Mouse (Mus musculus) layer of hippocampus, postnatal 25 days (tissue): Measurements from ENCODE around the gene Ccer2. TPM values are rescaled to one million over a fixed set of nuclear protein-coding genes. Genes with fewer than 3 reads are reported as not detected.

Experiments used
- DNase-seq, 2 experiments: peaks; one replicate each; pipeline ENCODE4 v3.0.0; 2022; ENCODE audit warnings: mixed read lengths in 2 of 2, low spot score in 1 of 2; ENCODE audit errors: extremely low spot score in 1 of 2
- total RNA-seq, 2 experiments: library from RNA; stranded (reverse); gene quantifications; 2 replicates each; pipeline ENCODE4 v1.2.3; 2021

Ccer2 gene
- total RNA-seq = under 1 TPM; 0.42 to 0.47 TPM

DNA sequence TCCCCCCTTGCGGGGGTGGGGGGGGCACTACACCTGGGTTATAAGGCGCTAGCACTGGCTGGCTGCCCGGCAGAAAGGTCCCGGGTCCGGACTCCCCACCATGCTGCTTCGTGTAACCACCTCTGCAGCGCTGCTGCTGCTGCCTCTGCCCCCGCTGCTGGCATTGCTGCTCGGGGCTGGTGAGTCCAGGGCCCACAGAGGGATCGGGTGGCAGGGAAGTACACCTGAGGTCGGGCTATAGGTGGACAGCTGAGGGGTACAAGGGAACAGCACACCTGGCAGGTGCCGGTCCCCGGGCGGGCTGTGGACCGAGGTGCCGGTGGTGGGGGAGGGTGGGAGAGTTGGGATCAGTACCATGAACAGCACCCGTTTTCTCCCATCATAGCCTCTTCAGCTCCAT lies at the start of gene Ccer2:
Gene Ccer2, plus strand, starts transcription at position 96 of the 400 bp plus-strand sequence.
- no peak for DNase-seq

DNA sequence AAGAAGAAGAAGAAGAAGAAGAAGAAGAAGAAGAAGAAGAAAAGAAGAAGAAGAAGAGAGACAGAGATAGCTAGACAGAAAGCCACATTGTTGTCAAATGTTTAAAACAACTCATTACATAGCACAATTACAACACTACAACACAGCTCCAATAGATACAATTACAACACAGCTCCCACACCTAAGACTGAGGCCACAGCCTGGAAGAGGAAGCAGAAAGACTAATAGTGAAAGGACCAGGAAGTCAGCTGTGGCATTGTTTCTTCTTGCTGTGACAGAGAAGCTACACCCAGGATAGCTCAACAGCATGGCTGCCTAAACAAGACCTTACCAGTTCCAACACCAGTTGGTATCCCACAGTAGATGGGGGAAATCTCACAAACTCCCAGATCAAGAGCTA lies 46.5 kb upstream of the Ccer2 start:
- DNase-seq = no peak

DNA sequence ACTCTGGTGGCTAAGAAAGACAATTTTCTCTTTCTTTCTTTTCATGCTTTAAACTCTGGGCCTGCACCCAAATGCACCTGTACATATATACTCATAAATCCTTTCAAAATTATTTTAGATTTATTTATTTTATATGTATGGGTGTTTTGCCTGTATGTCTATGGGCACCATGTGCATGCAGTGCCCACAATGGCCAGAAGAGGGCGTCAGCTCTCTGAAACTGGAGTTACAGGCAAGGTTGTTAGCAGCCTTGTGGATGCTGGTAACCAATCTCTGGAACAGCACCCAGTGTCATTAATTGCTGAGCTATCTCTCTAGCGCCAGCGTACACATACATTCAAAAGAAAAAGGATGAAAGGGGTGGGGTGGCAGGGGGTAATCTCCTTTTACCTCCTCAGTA lies 45.0 kb upstream of the Ccer2 start:
- DNase-seq = no peak

DNA sequence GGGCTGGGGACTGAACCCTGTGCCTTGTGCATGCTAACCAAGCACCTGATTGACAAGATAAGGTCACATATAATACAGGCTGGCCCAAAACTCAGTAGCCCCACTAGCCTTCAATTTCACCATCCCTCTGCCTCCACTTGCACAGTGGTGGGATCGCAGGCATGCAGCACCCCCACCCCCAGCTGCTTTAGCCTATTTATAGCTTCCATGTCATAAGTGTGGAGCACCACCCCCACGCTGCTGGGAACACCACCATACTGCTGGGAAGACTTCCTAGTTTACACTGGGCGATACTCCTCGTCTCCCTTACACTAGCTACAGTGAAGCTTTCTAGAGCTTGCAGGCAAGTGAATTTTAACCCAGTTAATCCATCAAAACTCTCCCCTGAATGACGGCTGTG lies 41.3 kb upstream of the Ccer2 start:
- no peak for DNase-seq

DNA sequence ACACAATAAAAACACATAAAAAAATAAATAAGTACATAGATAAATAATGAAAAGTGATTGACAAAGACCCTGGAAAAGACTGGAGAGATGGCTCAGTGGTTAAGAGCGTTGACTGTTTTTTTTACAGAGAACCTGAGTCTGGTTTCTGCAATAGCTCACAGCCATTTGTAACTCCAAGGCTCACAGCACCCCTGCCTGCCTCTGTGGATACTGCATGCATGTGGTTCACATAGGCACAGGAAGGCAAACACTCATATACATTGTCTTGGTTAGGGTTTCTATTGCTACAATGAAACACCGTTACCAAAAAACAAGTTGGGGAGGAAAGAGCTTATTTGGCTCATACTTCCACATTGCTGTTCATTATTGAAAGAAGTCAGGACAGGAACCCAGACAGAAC lies 40.4 kb upstream of the Ccer2 start:
- no peak for DNase-seq

DNA sequence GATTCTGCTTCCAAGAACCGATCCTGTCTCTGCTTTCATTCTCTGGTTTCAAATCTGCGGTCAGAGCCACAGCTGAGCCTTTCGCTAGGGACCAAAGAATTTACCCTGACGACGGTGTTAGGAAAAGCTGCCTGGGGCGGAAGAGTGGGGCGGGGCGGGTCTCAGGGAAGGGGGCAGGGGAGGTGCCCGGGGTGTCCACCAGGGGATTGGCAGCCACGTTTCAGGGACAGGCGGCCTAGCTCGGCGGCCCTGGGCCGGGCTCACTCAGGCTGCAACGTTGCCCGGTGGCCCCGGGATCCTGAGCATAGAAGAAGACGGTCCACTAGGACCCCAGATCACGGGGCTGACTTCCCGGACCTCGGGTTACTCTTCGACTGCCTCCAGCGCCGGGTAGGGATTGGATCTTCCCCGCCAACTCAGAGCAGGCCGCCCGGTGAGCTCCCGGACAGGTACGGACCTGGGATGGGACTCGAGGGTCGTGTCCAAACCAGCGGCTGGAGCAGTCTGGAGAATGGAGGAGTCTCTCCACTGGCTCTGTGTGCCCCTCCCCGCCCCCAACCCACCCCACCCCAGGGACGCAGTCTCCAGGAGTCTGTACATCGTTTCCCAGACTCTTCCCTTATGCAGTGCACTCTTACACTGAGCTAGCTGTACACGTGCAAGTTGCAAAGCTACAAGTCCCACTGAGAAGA lies 39.2 kb upstream of the Ccer2 start, which contains the start of gene Fbxo17:
Gene Fbxo17, plus strand, starts transcription at position 215 of the 692 bp plus-strand sequence.
- DNase-seq = peak in 1 of 2 experiments; percentile 23

DNA sequence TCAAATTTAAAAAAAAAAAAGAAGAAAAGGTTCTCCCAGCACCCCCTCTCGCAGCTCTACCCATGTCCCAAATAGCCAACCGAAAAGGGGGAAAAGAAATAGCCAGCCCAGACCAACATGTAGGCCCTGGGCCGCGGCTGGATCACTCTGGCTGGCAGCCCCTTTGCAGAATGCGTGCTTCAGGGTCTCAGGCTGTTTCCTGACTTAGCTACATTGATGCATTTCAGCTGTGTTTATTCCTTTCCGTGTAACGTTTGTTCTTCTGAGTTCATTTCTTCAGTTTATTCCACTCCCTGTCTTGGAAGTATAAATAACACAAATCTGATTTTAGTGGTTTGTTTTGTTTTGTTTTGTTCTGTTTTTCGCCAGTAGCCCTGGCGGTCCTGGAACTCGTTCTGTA lies 38.2 kb upstream of the Ccer2 start:
- no peak for DNase-seq

DNA sequence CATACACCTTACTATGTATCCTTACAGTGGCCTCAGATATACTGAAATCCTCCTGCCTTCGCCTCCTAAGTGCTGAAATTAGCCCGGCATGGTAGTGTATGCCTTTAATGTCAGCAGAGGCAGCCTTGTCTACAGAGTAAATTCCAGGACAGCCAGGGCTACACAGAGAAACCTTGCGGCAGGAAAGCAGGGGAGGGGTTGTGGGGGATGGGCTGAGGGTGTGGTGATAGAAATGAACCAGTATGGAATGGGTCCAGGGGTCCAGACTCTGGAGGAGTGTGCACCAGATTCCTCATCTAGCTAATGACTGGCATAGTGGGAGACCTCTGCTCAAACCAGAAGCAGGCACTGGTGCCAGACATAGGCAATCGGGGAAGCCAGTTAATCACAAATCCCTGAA lies 36.8 kb upstream of the Ccer2 start:
- no peak for DNase-seq

DNA sequence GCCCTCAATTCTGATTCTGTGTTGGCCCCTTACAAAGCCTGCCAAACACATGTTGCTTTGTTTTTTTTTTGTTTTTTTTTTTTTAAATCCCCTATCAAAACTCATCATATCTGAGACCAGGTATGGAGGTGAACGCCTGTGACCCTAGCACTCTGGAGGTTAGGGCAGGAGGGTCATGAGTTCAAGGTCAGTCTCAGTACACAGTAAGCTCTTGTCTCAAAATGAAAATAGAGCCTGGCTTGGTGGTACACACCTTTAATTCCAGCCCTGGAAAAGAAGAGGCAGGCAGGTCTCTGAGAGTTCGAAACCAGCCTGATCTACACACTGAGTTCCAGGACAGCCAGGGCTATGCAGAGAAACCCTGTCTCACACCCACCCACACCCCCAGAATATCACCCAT lies 36.3 kb upstream of the Ccer2 start:
- no peak for DNase-seq

DNA sequence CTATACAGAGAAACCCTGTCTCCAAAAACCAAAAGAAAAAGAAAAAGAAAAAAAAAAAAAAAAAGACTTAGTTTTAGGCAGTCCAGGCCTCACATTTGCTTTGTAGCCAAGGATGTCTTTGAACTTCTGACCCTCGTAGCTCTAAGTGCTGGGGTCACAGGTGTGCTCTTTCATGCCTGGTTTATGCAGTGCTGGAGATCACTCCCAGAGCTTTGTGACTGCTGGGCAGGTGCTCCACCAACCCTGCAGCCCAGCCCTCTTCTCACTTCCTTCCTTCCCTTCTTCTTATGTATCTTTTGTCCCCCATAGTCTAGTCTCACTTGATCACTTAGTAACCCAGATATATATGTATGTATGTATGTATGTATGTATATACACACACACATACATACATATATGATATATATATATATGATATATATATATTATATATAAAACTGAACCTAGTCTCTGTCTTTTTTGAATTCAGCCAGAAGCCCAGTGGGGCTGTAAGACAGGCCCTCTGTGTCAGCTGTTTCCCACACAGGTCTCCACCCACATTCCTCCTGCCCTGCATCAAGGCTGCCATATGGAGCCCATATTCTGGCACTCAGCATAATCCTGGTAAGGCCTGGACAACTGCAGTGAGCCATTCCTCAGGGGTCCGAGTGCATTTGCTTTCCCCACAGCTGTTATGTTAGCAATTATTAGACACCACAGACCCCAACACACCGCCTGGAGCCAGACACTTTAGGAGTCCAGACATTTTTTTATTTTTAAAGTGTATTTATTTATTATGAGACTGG lies 35.0 kb upstream of the Ccer2 start:
- DNase-seq = no peak

DNA sequence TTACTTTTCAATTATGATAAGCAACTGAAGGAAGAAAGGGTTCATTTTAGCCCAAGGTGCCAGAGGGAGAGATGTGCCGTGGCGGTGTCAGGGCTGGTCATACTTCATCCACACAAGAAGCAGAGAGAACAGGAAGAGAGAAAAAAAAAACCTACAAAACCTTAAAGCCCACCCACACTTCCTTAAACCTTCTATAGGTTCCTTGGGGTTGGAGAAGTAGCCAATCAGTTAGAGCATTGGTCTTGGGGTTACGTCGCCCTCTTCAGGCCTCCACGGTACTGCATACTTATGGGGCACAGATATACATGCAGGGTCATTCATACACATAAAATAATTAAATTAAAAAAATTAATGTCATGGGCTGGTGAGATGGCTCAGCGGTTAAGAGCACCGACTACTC lies 33.9 kb upstream of the Ccer2 start:
- DNase-seq = no peak

DNA sequence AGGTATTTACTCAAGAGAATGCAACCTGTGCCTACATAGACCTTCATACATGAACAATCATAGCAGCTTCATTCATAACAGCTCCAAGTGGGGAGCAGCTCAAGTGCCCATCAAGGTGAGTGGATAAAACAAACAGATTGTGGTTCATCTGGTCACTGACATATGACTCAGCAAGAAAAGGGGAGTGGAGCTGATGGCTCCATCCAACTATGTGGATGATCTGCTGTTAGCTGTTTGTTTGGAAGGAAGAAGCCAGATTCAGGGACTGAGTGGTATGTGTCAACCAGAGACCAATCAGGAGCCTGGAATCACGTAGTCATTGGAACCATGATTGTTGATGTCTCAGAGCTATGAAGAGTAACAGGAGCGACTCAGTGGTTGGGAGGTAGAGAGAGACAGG lies 31.4 kb upstream of the Ccer2 start:
- no peak for DNase-seq

DNA sequence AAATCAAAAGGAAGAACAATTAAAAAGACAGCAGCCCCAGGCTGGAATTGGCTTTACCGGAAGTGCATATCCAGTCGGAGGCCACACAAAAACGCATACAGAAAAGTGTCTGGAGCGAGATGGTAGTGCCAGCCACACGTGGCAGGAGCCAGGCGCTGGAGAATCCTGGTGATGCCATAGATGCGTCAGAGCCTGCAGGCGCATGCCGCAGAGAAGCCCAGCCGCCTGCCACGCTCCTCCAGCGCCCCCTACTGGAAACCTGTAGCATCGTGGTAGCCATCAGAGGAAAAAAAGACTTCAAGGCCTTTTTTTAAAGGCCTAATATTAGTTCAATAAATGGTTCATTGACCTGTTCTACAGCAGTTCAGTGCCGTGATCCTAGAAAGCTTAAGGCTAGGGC lies 29.4 kb upstream of the Ccer2 start:
- peak; percentile 76 to 90 for DNase-seq

DNA sequence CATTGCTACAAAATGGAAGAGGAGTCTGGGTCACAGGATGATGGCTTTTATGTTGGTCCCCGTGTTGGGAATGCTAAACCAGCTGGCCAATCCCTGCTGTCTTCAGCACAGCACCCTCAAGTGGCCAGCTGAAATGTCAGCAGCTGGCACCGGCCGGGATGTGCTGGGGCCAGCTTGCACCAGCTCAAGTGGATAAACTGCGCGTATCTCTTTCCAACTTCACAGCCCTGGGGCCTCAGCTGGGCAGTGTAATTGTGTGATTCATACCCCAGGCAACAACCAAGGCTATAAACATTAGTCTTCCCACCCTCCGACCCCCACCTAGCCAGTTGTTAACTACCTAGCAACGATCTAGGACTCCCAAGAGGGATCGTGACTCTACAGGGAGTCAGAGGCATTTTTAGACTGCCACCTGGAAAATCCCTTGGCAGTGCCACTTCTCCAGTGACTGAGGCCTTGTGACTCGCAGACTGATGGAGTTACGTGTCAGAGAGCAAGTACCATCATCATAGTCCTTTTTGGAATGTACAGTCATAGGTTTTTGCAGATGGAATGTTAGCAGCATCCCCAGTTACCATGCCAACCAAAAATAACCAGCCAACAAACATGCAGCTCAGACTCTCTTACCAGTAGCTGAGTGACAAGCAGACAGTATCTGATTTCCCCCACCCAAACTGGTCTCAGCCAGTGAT lies 28.2 kb upstream of the Ccer2 start:
- DNase-seq = peak; percentile 28 to 40

DNA sequence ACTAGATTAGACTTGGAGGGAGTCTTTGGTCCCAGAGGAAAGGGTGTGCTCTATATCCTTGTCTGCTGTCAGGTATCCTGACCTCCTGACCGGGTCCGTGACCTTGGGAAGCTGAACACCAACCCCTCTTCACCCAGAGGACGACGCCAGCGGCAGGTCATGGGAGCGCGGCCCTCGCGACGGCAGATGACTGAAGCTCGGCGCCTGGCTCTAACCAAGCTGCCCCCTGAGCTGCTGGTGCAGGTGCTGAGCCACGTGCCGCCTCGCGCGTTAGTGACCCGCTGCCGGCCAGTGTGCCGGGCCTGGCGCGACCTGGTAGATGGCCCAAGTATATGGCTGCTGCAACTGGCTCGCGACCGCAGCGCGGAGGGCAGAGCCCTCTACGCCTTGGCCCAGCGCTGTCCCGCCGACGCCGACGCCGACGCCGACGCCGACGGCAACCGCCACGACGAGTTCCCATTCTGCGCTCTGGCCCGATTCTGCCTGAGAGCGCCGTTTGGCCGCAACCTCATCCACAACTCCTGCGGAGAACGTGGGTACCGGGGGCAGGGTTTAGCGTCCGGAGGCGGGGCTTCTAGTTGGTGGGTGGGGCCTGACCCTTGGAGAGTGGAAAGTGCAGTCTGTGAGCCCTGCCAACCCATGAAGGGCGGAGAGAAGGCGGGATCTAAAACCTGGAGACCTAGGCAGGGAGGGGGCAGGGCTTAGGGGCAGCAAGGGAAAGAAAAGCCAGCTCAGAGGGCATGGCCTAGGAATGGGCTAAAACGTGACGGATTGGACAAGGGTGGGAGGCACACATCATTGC lies 23.4 kb upstream of the Ccer2 start:
- DNase-seq = no peak

DNA sequence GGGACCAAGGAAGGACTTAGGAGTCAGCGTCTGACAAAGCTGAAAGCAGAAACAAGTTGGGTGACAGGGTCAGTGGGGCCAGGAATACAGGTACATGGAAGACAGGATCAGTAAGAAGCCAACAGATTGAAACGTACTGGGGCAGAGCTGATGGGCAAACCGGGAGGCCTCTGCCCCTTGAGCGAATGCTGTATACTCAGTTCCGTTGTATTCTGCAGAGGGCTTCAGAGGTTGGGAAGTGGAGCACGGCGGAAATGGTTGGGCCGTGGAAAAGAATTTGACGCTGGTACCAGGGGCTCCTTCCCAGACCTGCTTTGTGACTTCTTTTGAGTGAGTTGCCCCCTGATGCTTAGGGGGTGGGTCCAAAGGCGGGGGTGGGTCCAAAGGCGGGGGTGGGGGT lies 22.8 kb upstream of the Ccer2 start:
- no peak for DNase-seq

DNA sequence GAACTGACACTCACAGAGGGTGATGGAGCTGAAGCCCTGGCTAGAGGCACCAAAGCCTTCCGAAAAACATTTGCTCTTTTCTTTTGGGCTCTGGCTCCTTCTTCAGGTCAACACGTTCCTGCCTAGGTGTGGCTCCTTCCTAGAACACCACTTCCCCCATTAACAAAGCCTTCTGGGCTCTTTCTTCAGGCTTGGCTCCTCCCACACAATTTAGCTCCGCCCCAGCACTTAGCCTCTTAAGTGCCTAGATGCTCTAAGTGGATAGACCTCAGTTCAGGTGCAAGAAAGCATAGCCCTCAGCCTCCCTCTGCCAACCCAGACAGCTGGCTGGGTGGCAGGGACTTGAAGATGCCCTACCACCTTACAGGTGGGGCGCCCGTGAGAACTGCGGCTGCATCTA lies 20.3 kb upstream of the Ccer2 start:
- no peak for DNase-seq

DNA sequence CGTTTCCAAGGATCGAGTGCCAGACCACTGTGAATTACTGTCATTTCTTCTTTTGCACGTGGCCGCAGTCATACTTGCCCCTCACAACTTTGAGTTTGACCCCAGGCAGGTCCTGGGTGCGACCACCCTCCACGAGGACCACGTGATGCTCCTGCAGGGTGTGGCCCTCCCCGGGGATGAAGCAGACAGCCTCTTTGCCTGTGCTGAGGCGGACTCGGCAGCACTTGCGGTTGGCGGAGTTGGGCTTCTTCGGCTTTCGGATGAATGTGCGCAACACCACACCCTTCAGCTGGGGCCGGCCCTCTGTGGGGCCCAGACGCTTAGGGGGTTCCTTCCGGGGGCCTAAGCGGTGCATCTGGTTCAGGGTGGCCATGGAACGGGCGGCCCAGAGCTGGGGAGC lies 16.1 kb upstream of the Ccer2 start:
- no peak for DNase-seq

DNA sequence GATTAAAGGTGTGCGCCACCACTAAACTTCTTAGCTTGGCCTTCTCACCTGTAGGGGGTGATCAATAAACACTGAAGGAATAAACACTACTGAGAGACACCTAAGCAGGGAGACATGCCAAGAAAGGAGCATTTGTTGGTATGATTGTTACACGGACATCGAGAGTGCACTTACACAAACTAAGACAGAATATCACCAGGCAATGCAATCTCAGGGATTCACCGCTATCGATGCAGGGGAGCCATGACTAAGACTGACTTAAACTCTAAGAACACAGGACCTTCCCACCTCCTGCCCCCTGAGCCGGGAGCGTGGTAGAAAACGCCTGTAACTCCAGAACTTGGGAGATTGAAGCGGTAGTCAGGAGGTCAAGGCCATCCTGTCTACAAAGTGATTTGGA lies 15.0 kb upstream of the Ccer2 start:
- no peak for DNase-seq

DNA sequence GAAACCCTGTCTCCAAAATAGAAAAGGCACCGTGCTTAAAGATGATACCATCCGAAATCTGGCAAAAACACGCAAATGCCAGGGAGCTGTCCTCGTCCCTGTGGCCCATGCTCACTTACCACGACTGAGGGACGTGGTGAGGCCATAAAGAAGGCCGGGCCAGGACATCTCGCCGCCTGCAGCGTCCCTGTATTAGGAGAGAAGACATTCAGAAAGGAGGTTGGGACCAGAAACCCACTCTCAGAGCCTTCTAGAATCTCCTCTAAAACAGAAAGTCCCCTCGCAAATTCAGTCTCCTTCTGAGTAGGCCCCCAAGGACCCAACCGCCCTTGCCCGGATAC lies 14.6 kb upstream of the Ccer2 start:
- no peak for DNase-seq
